In the genomic region with DNA sequence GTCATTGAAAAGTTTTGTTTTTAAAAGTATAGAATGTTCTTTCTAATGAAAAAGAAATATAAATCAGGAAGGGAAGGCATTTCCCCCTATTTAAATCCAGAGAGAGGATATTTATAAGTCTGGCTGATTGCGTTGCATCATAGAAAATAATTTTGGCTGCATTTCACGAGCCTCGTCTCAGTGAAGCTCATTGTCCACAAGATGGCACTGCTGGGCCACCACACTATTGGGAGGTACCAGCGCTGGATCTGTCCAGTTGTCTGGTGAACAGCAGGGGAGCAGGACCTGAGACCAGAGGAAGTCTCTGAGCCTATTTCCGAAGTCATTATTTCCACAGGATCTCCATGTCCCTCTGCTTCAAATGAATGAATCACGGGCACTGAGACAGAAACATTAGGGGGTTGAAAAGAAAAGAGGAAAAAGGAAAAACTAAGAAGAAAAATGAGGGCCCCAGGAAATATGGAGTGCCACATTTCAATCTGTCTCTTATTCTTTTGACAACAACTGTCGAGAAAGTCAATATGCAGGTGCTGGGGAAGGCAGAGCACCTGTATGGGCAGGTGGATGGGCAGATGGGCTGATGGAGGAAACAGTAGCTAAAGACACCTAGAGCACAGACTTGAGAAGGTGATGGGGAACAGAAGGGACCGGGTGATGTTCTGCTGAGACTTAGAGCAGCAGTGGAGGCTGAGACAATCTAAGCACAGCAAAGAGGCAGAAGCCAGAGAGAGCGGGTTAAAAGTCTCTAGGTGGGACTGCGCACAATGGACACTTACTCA, we compare ENCODE assay signal across 7 mouse cellular contexts. TPM values are rescaled to one million over a fixed set of nuclear protein-coding genes. Genes with fewer than 3 reads are reported as not detected.
DNase-seq lines count a peak whose midpoint lies in the region; ATAC-seq and TF ChIP-seq lines count a peak whose summit lies in the region.

No protein-coding gene starts in this region.

- H3K4me1 ChIP-seq in midbrain, embryonic 16.5 days (ENCODE audit: control insufficient read depth, insufficient read depth, low read length) = no peaks in the 10 kb centered on the region
- no peaks in the 10 kb centered on the region for H3K4me1 ChIP-seq in spleen, adult 2 months (ENCODE audit: control insufficient read depth, insufficient read depth, insufficient read length)

- TF ChIP-seq CTCF in spleen, adult 2 months (IDR thresholded peaks at IDR 0.05; ENCODE audit: extremely low read depth, insufficient read depth, insufficient read length, insufficient replicate concordance) = peak; percentile 78; the same call in 1 of the 2 replicates

- no peak for TF ChIP-seq POLR2A in spleen, adult 2 months (IDR thresholded peaks at IDR 0.05; ENCODE audit: low read depth, low read length)

- H3K9ac ChIP-seq in midbrain, embryonic 16.5 days (ENCODE audit: low read depth, low read length) = no peak overlapping the region

- peak; percentile 80 to 94 for DNase-seq in adrenal gland, adult (ENCODE audit: inconsistent age in 2 of 2, low spot score in 1 of 2)
- peak; percentile 59 to 70 for DNase-seq in cerebellum, postnatal 4 days (ENCODE audit: low spot score in 2 of 2)
- DNase-seq in gastrocnemius, postnatal 14 days = peak; percentile 80
- peak; percentile 60 for DNase-seq in kidney, adult 11 months
- peak; percentile 52 to 75 for DNase-seq in left cerebral cortex, postnatal 36 days (ENCODE audit: low spot score in 2 of 2)
- DNase-seq in spleen, adult 2 months (ENCODE audit: low read depth in 1 of 2, low spot score in 2 of 2) = peak; percentile 19 to 58

- peak; percentile 88 for ATAC-seq in midbrain, embryonic 16.5 days

- H3K27ac ChIP-seq in midbrain, embryonic 16.5 days (ENCODE audit: low read length) = no peak overlapping the region
- H3K27ac ChIP-seq in spleen, adult 2 months (ENCODE audit: insufficient read depth, low read length) = no peak overlapping the region

- 37% methylated on average over 10 of the region's 10 CpGs for WGBS in midbrain, embryonic 16.5 days
- 36% methylated on average over 10 of the region's 10 CpGs for WGBS in spleen, adult 2 months

- no peaks in the 10 kb centered on the region for H3K36me3 ChIP-seq in midbrain, embryonic 16.5 days (ENCODE audit: control insufficient read depth, insufficient read depth, low read length)
- no peaks in the 10 kb centered on the region for H3K36me3 ChIP-seq in spleen, adult 2 months (ENCODE audit: control insufficient read depth, insufficient read depth, low read length)

- no peaks in the 10 kb centered on the region for H3K9me3 ChIP-seq in midbrain, embryonic 16.5 days (replicated peaks; ENCODE audit: control insufficient read depth, low read length, poor library complexity, severe bottlenecking)

- no peaks in the 10 kb centered on the region for H3K27me3 ChIP-seq in midbrain, embryonic 16.5 days (ENCODE audit: control insufficient read depth, insufficient read depth, low read depth, low read length)
- H3K27me3 ChIP-seq in spleen, adult 2 months (ENCODE audit: control insufficient read depth, insufficient read depth, low read length) = no peaks in the 10 kb centered on the region

- no peak overlapping the region for H3K4me2 ChIP-seq in midbrain, embryonic 16.5 days (ENCODE audit: low read length)

- intact Hi-C loops in gastrocnemius, postnatal 14 days (cut with DNase I; ENCODE audit: low total_unique reads) = no loop called here
- intact Hi-C loops in left cerebral cortex, postnatal 36 days (cut with DNase I) = loop anchor here (2.0 kb wide), 1 partner anchor 428 kb away; no protein-coding TSS in a partner anchor

- no peak overlapping the region for H3K4me3 ChIP-seq in midbrain, embryonic 16.5 days (ENCODE audit: low read depth, low read length)
- no peak overlapping the region for H3K4me3 ChIP-seq in spleen, adult 2 months (ENCODE audit: extremely low read depth, insufficient read depth, insufficient read length)

RNA-seq across cellular contexts. Expression of gene Ckmt2, which starts 31.7 kb away (rescaled TPM):
- total RNA-seq in gastrocnemius, postnatal 14 days (2021) = 100 to 1,000 TPM; 604 to 917 TPM
- total RNA-seq in left cerebral cortex, postnatal 36 days (2021) = not detected
- not detected in 2 replicates for polyA plus RNA-seq in midbrain, embryonic 16.5 days (2015; fragmentation: Nextera tagmentation; extraction: Ambion mirVana)
- 0.09 TPM in 1 of 2 replicates, not detected in the other for polyA plus RNA-seq in spleen, adult 2 months (2012; rRNA removed)

Comparison
In these comparisons a context has a peak if more than half of its experiments do, and no peak if none do; other contexts are left out.
1. RNA of gene Ckmt2, which starts 31.7 kb away (total RNA-seq): 604 to 917 TPM in gastrocnemius, postnatal 14 days; not detected in left cerebral cortex, postnatal 36 days; every median in the first group is over 100 times any median in the second.
2. Peak in every context shown above with its lines, with median percentiles within 50 percentile points of each other: DNase-seq.